Mouse (Mus musculus) embryonic facial prominence, embryonic 10.5 days (tissue): Measurements from ENCODE around the gene Fbxl4. TPM values are rescaled to one million over a fixed set of nuclear protein-coding genes. Genes with fewer than 3 reads are reported as not detected.

Experiments
- DNase-seq: peaks from one replicate; pipeline ENCODE4 v3.0.0-alpha.2; 2017; ENCODE audit warnings: low spot score
- H3K27ac ChIP-seq: fragments of 300-500 bp; sonication (generic); replicated peaks from 2 replicates; pipeline ENCODE4 v1.5.1; 2016; ENCODE audit warnings: mild to moderate bottlenecking
- H3K27me3 ChIP-seq: fragments of 300-500 bp; sonication (generic); replicated peaks from 2 replicates; pipeline ENCODE4 v1.6.1; 2016; ENCODE audit warnings: low read depth, mild to moderate bottlenecking; ENCODE audit not compliant: poor library complexity, severe bottlenecking
- H3K36me3 ChIP-seq: fragments of 300-500 bp; sonication (generic); replicated peaks from 2 replicates; pipeline ENCODE4 v1.6.1; 2016; ENCODE audit warnings: mild to moderate bottlenecking, moderate library complexity
- H3K4me1 ChIP-seq: fragments of 300-500 bp; sonication (generic); 2 replicates; pipeline ENCODE4 v1.6.1; 2016
- H3K4me3 ChIP-seq: fragments of 300-500 bp; sonication (generic); 2 replicates; pipeline ENCODE4 v1.5.1; 2016; ENCODE audit warnings: mild to moderate bottlenecking, moderate library complexity
- H3K9me3 ChIP-seq: fragments of 300-500 bp; sonication (generic); 2 replicates; pipeline ENCODE4 v1.6.1; 2016; ENCODE audit warnings: mild to moderate bottlenecking
- WGBS: fragments of 180-500 bp; shearing (Covaris S2); methylation state at CpG from one replicate; pipeline ENCODE4 v1.1.7; 2016; 5-methylcytosine and 5-hydroxymethylcytosine counted together
- polyA plus RNA-seq: library from polyadenylated mRNA; unstranded; fragments of >200 nt; fragmentation: Nextera tagmentation; extraction: Ambion mirVana; gene quantifications from 2 replicates; pipeline ENCODE4 v1.2.1, GENCODE M21; 2016

The Fbxl4 gene
- polyA plus RNA-seq, 1 experiment from 2014 or later, result 8.2 TPM

- WGBS, result 84% methylated on average over 2 of the region's 2 CpGs
- Histone ChIP-seq H3K27me3 (no peaks in the 10 kb centered on the region), H3K4me1 (0 out of 2 replicates have a peak, but pooled peaks cover 5% of the 10 kb centered on the region), H3K9me3 (no peaks in the 10 kb centered on the region), H3K4me3 (no peak overlapping the region), H3K27ac (no peak overlapping the region), H3K36me3 (peaks cover 9% of the 10 kb centered on the region)
- no peak for DNase-seq
These were observed 38.1 kb downstream of the Fbxl4 start for GRCm38 (mm10) chr4:22395404-22395803.

- no peak for DNase-seq
- no peak overlapping the region for H3K27ac ChIP-seq
- WGBS, result 98% methylated on average over 1 of the region's 1 CpGs
- H3K27me3 ChIP-seq, result no peaks in the 10 kb centered on the region
- no peaks in the 10 kb centered on the region for H3K9me3 ChIP-seq
- no peak overlapping the region for H3K4me3 ChIP-seq
- H3K36me3 ChIP-seq, result peaks cover 16% of the 10 kb centered on the region
- 0 out of 2 replicates have a peak, but pooled peaks cover 5% of the 10 kb centered on the region for H3K4me1 ChIP-seq
These were observed 39.2 kb downstream of the Fbxl4 start for GRCm38 (mm10) chr4:22396484-22397000.

- Histone ChIP-seq H3K36me3 (peaks cover 16% of the 10 kb centered on the region), H3K4me1 (0 out of 2 replicates have a peak, but pooled peaks cover 5% of the 10 kb centered on the region), H3K27me3 (no peaks in the 10 kb centered on the region), H3K9me3 (no peaks in the 10 kb centered on the region), H3K4me3 (no peak overlapping the region), H3K27ac (no peak overlapping the region)
- WGBS, result 89% methylated on average over 5 of the region's 5 CpGs
- DNase-seq, result no peak
These were observed 39.7 kb downstream of the Fbxl4 start for GRCm38 (mm10) chr4:22397003-22397402.

DNA sequence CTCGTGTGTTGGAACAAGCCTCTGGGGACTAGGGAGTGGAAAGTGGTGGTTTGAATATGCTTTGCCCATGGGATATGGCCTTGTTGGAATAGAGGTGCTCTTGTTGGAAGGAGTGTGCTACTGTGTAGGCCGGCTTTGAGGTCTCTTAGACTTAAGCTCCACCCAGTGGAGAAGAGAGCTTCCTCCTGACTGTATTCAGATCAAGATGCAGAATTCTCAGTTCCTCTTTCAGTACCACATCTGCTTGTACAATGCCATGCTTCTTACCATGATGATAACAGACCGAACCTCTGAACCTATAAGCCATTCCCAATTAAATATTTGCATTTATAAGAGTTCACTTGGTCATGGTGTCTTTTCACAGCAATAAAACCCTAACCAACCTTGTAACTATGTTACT is 44.7 kb downstream of the Fbxl4 start:
- H3K27ac ChIP-seq, result no peak overlapping the region
- H3K27me3 ChIP-seq, result no peaks in the 10 kb centered on the region
- DNase-seq, result no peak
- WGBS, result 88% methylated on average over 3 of the region's 3 CpGs
- no peaks in the 10 kb centered on the region for H3K9me3 ChIP-seq
- H3K36me3 ChIP-seq, result peaks cover 20% of the 10 kb centered on the region
- H3K4me3 ChIP-seq, result no peak overlapping the region
- no peaks in the 10 kb centered on the region for H3K4me1 ChIP-seq

GRCm38 (mm10) chr4:22402930-22403329 is 45.6 kb downstream of the Fbxl4 start:
- H3K36me3 ChIP-seq, result peaks cover 20% of the 10 kb centered on the region
- H3K9me3 ChIP-seq, result no peaks in the 10 kb centered on the region
- H3K4me1 ChIP-seq, result no peaks in the 10 kb centered on the region
- H3K4me3 ChIP-seq, result no peak overlapping the region
- DNase-seq, result no peak
- 94% methylated on average over 10 of the region's 10 CpGs for WGBS
- no peaks in the 10 kb centered on the region for H3K27me3 ChIP-seq
- H3K27ac ChIP-seq, result no peak overlapping the region

GRCm38 (mm10) chr4:22420627-22421026 is 63.3 kb downstream of the Fbxl4 start:
- Histone ChIP-seq H3K4me1 (no peaks in the 10 kb centered on the region), H3K36me3 (no peaks in the 10 kb centered on the region), H3K9me3 (no peaks in the 10 kb centered on the region), H3K27ac (no peak overlapping the region), H3K4me3 (no peak overlapping the region), H3K27me3 (no peaks in the 10 kb centered on the region)
- WGBS, result 79% methylated on average over 2 of the region's 2 CpGs
- no peak for DNase-seq

DNA sequence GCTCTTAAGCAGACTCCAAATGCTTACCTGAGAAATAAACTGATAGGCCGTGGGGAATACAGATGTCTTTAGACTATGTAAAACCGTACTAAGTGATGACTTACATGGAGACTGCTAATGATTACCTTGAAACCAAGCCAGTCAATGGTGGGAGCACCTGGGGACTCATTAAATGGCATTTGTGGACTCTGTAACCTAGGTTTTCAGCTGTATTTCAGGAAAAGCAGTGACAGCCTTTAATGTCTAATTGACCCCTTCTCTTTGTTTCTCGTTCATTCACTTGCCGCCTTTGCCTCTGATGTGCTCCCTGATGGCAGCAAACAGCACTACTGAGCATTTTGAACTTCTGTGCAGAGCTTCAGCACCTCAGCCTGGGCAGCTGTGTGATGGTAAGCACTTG is 65.1 kb downstream of the Fbxl4 start:
- H3K4me1 ChIP-seq, result no peaks in the 10 kb centered on the region
- no peaks in the 10 kb centered on the region for H3K27me3 ChIP-seq
- H3K27ac ChIP-seq, result no peak overlapping the region
- 0 out of 2 replicates have a peak, but pooled peaks cover 3% of the 10 kb centered on the region for H3K36me3 ChIP-seq
- H3K9me3 ChIP-seq, result no peaks in the 10 kb centered on the region
- 84% methylated on average over 4 of the region's 4 CpGs for WGBS
- DNase-seq, result no peak
- H3K4me3 ChIP-seq, result no peak overlapping the region

DNA sequence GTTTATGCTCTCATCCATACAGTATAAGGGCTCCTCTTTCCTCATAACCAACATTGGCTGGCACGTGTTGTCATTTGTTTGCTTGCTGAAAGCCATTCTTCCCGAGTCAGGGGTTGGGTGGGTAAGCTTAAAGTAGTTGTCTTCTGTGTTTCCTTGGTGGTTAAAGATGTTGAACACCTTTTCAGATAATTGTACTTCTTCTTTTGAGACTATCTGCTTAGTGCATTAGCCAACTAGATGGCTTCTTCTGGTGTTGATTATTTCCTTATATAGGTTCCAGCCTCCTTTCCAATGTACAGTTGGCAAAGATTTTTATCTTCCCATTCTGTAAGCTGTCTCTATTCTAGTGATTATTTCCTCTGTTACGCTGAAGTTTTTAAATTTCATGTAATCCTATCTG is 70.8 kb downstream of the Fbxl4 start:
- 91% methylated on average over 3 of the region's 3 CpGs for WGBS
- Histone ChIP-seq H3K9me3 (no peaks in the 10 kb centered on the region), H3K4me1 (no peaks in the 10 kb centered on the region), H3K27ac (no peak overlapping the region), H3K36me3 (0 out of 2 replicates have a peak, but pooled peaks cover 3% of the 10 kb centered on the region), H3K27me3 (no peaks in the 10 kb centered on the region), H3K4me3 (no peak overlapping the region)
- no peak for DNase-seq

DNA sequence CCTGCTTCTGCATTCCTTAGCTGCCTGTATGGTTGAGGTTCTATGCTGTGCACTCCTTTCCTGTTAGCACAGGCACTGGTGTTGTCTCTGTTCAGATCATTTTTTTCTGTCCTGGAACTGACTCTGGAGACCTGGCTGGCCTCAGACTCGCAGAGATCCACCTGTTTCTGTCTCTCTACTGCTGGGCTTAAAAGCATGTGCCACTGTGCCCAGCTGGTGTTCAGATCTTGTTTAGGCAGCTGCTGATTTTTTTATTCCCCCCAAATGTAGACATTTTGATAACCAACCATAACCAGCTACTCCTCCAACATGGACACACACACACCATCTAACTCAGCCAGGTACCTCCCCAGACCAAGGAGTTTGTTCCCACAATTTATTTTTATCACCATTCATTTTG is 112.2 kb downstream of the Fbxl4 start:
- Histone ChIP-seq H3K9me3 (no peaks in the 10 kb centered on the region), H3K36me3 (no peaks in the 10 kb centered on the region), H3K4me1 (no peaks in the 10 kb centered on the region), H3K27me3 (0 out of 2 replicates have a peak, but pooled peaks cover 4% of the 10 kb centered on the region), H3K27ac (no peak overlapping the region), H3K4me3 (no peak overlapping the region)
- DNase-seq, result no peak
- 79% methylated on average over 1 of the region's 1 CpGs for WGBS

- peak overlapping the region; percentile 70 for H3K27ac ChIP-seq
- no peaks in the 10 kb centered on the region for H3K9me3 ChIP-seq
- WGBS, result under 1% methylated on average over 23 of the region's 23 CpGs
- DNase-seq, result peak; percentile 80
- peak overlapping the region; percentile 58 for H3K4me3 ChIP-seq
- peaks cover 76% of the 10 kb centered on the region for H3K27me3 ChIP-seq
- H3K4me1 ChIP-seq, result peaks cover 36% of the 10 kb centered on the region
- no peaks in the 10 kb centered on the region for H3K36me3 ChIP-seq
These were observed 119.8 kb downstream of the Fbxl4 start for GRCm38 (mm10) chr4:22476967-22477710.

GRCm38 (mm10) chr4:22477711-22478230 is 120.4 kb downstream of the Fbxl4 start:
- Histone ChIP-seq H3K36me3 (no peaks in the 10 kb centered on the region), H3K9me3 (no peaks in the 10 kb centered on the region), H3K27me3 (peaks cover 82% of the 10 kb centered on the region), H3K4me1 (peaks cover 36% of the 10 kb centered on the region), H3K4me3 (peak overlapping the region; percentile 58), H3K27ac (peak overlapping the region; percentile 70)
- DNase-seq, result peak; percentile 64
- WGBS, result 0% methylated on average over 22 of the region's 28 CpGs

GRCm38 (mm10) chr4:22478488-22479367 is 121.4 kb downstream of the Fbxl4 start:
- WGBS, result under 1% methylated on average over 30 of the region's 30 CpGs
- peak; percentile 62 for DNase-seq
- H3K27me3 ChIP-seq, result peaks cover 92% of the 10 kb centered on the region
- H3K9me3 ChIP-seq, result no peaks in the 10 kb centered on the region
- H3K36me3 ChIP-seq, result no peaks in the 10 kb centered on the region
- H3K27ac ChIP-seq, result peak overlapping the region; percentile 61
- peaks cover 36% of the 10 kb centered on the region for H3K4me1 ChIP-seq
- peak overlapping the region; percentile 58 for H3K4me3 ChIP-seq
